Mouse (Mus musculus) limb, embryonic 15.5 days (tissue): Measurements from ENCODE around the gene Ccl20. TPM values are rescaled to one million over a fixed set of nuclear protein-coding genes. Genes with fewer than 3 reads are reported as not detected.
A peak's percentile ranks its signal among the peaks of the same experiment; 100 is the strongest.

ENCODE experiments used
- ATAC-seq: fragments of 200-750 bp; cut with Nextera tagmentation; 2 replicates; pipeline ENCODE4 v1.8.0; 2017; ENCODE audit warnings: low read depth, moderate TSS enrichment; ENCODE audit not compliant: insufficient number of reproducible peaks, low FRiP score, low TSS enrichment
- H3K27ac ChIP-seq: fragments of 300-500 bp; sonication (generic); 2 replicates; pipeline ENCODE4 v1.5.1; 2015; ENCODE audit warnings: moderate library complexity, mild to moderate bottlenecking, inconsistent platforms
- H3K27me3 ChIP-seq: fragments of 300-500 bp; sonication (generic); 2 replicates; pipeline ENCODE4 v1.6.1; 2015; ENCODE audit warnings: inconsistent platforms
- H3K36me3 ChIP-seq: fragments of 300-500 bp; sonication (generic); 2 replicates; pipeline ENCODE4 v1.6.1; 2015; ENCODE audit warnings: inconsistent platforms
- H3K4me1 ChIP-seq: fragments of 300-500 bp; sonication (generic); 2 replicates; pipeline ENCODE4 v1.6.1; 2015; ENCODE audit warnings: inconsistent platforms
- H3K4me2 ChIP-seq: fragments of 300-500 bp; sonication (generic); 2 replicates; pipeline ENCODE4 v1.6.1; 2015; ENCODE audit warnings: mild to moderate bottlenecking, inconsistent platforms
- H3K4me3 ChIP-seq: fragments of 300-500 bp; sonication (generic); 2 replicates; pipeline ENCODE4 v1.5.1; 2015; ENCODE audit warnings: mild to moderate bottlenecking, inconsistent platforms
- H3K9ac ChIP-seq: fragments of 300-500 bp; sonication (generic); 2 replicates; pipeline ENCODE4 v1.6.1; 2015; ENCODE audit warnings: inconsistent platforms
- H3K9me3 ChIP-seq: fragments of 300-500 bp; sonication (generic); 2 replicates; pipeline ENCODE4 v1.6.1; 2016; ENCODE audit warnings: inconsistent platforms
- WGBS: fragments of 180-500 bp; shearing (Covaris S2); methylation state at CpG from one replicate; pipeline ENCODE4 v1.1.7; 2015; 5-methylcytosine and 5-hydroxymethylcytosine counted together
- polyA plus RNA-seq: library from polyadenylated mRNA; unstranded; fragments of >200 nt; fragmentation: Nextera tagmentation; extraction: Ambion mirVana; gene quantifications from 2 replicates; pipeline ENCODE4 v1.2.1, GENCODE M21; 2015

The Ccl20 gene
- polyA plus RNA-seq, 1 experiment from 2014 or later = not detected

GRCm38 (mm10) chr1:83146547-83146946 lies 30.0 kb downstream of the Ccl20 start:
- ATAC-seq = no peak
- WGBS = 88% methylated on average over 2 of the region's 2 CpGs
- no peaks in the 10 kb centered on the region for H3K4me1 ChIP-seq

GRCm38 (mm10) chr1:83150227-83150626 lies 33.7 kb downstream of the Ccl20 start:
- ATAC-seq = no peak
- Histone ChIP-seq H3K9me3 (no peaks in the 10 kb centered on the region), H3K4me2 (no peak overlapping the region), H3K36me3 (no peaks in the 10 kb centered on the region), H3K4me1 (no peaks in the 10 kb centered on the region), H3K4me3 (no peak overlapping the region), H3K9ac (no peak overlapping the region), H3K27ac (no peak overlapping the region), H3K27me3 (no peaks in the 10 kb centered on the region)
- 66% methylated on average over 3 of the region's 3 CpGs for WGBS

More at GRCm38 (mm10) chr1:83146547-83146946, 30.0 kb downstream of the Ccl20 start:
- no peak overlapping the region for H3K4me3 ChIP-seq
- H3K9ac ChIP-seq = no peak overlapping the region
- H3K36me3 ChIP-seq = no peaks in the 10 kb centered on the region
- no peak overlapping the region for H3K27ac ChIP-seq
- no peak overlapping the region for H3K4me2 ChIP-seq
- no peaks in the 10 kb centered on the region for H3K27me3 ChIP-seq
- H3K9me3 ChIP-seq = no peaks in the 10 kb centered on the region

GRCm38 (mm10) chr1:83152961-83153360 lies 36.4 kb downstream of the Ccl20 start:
- no peaks in the 10 kb centered on the region for H3K9me3 ChIP-seq
- H3K9ac ChIP-seq = no peak overlapping the region
- no peaks in the 10 kb centered on the region for H3K36me3 ChIP-seq
- H3K4me2 ChIP-seq = no peak overlapping the region
- no peak overlapping the region for H3K4me3 ChIP-seq
- WGBS = 62% methylated on average over 3 of the region's 3 CpGs
- H3K27ac ChIP-seq = no peak overlapping the region
- no peaks in the 10 kb centered on the region for H3K4me1 ChIP-seq
- no peak for ATAC-seq
- no peaks in the 10 kb centered on the region for H3K27me3 ChIP-seq

GRCm38 (mm10) chr1:83156876-83157275 lies 40.3 kb downstream of the Ccl20 start:
- no peak overlapping the region for H3K4me3 ChIP-seq
- ATAC-seq = no peak
- no peaks in the 10 kb centered on the region for H3K36me3 ChIP-seq
- H3K4me2 ChIP-seq = no peak overlapping the region
- H3K27me3 ChIP-seq = no peaks in the 10 kb centered on the region
- H3K9ac ChIP-seq = no peak overlapping the region
- H3K27ac ChIP-seq = no peak overlapping the region
- H3K9me3 ChIP-seq = no peaks in the 10 kb centered on the region
- WGBS = 48% methylated on average over 1 of the region's 1 CpGs
- no peaks in the 10 kb centered on the region for H3K4me1 ChIP-seq

- no peaks in the 10 kb centered on the region for H3K9me3 ChIP-seq
- no peak within 1 kb of the TSS; the same call in 1 of the 2 replicates for H3K27ac ChIP-seq
- peak; percentile 78 for ATAC-seq
- H3K9ac ChIP-seq = no peak within 1 kb of the TSS
- WGBS = 1% methylated on average over 16 of the region's 16 CpGs
- no peaks in the 10 kb centered on the region for H3K27me3 ChIP-seq
- no peaks in the 10 kb centered on the region for H3K4me1 ChIP-seq
- H3K4me3 ChIP-seq = peak within 1 kb of the TSS; percentile 59
- peak within 1 kb of the TSS; percentile 72 for H3K4me2 ChIP-seq
- no peaks in the 10 kb centered on the region for H3K36me3 ChIP-seq
These were observed 43.0 kb downstream of the Ccl20 start, which contains the start of gene Daw1 for GRCm38 (mm10) chr1:83159603-83160002. Daw1 (plus strand) TSS chr1:83159752.

GRCm38 (mm10) chr1:83161658-83162057 lies 45.1 kb downstream of the Ccl20 start:
- Histone ChIP-seq H3K4me3 (no peak overlapping the region), H3K27me3 (no peaks in the 10 kb centered on the region), H3K27ac (no peak overlapping the region), H3K36me3 (no peaks in the 10 kb centered on the region), H3K9me3 (no peaks in the 10 kb centered on the region), H3K4me1 (no peaks in the 10 kb centered on the region), H3K9ac (no peak overlapping the region), H3K4me2 (no peak overlapping the region)
- 67% methylated on average over 3 of the region's 3 CpGs for WGBS
- no peak for ATAC-seq

- Histone ChIP-seq H3K4me2 (no peak overlapping the region), H3K4me3 (no peak overlapping the region), H3K9me3 (no peaks in the 10 kb centered on the region), H3K9ac (no peak overlapping the region), H3K36me3 (no peaks in the 10 kb centered on the region), H3K4me1 (no peaks in the 10 kb centered on the region), H3K27ac (no peak overlapping the region), H3K27me3 (no peaks in the 10 kb centered on the region)
- WGBS = 70% methylated on average over 3 of the region's 3 CpGs
- no peak for ATAC-seq
These were observed 47.5 kb downstream of the Ccl20 start for GRCm38 (mm10) chr1:83164027-83164426.

Other genes with a start within 250 kb of the Ccl20 start
- gene A030005L19Rik, start 203.4 kb upstream of the Ccl20 start, polyA plus RNA-seq = 0.19 TPM in 1 of 2 replicates, not detected in the other
- not detected in 2 replicates for gene A030014E15Rik, start 191.8 kb upstream of the Ccl20 start, polyA plus RNA-seq
- not detected in 2 replicates for gene Gm6217, start 185.4 kb upstream of the Ccl20 start, polyA plus RNA-seq
- gene A030003K21Rik, start 173.4 kb upstream of the Ccl20 start, polyA plus RNA-seq = not detected in 2 replicates
- gene Gm7544, start 160.8 kb upstream of the Ccl20 start, polyA plus RNA-seq = not detected in 2 replicates
- gene Gm47955, start 156.5 kb upstream of the Ccl20 start, polyA plus RNA-seq = not detected in 2 replicates
- not detected in 2 replicates for gene Gm47959, start 116.2 kb upstream of the Ccl20 start, polyA plus RNA-seq
- 0.45 and 0.70 TPM in 2 replicates for gene Slc19a3, start 78.3 kb upstream of the Ccl20 start, polyA plus RNA-seq
- gene Krtap28-10, start 74.3 kb upstream of the Ccl20 start, polyA plus RNA-seq = not detected in 2 replicates
- gene Gm47969, start 71.8 kb upstream of the Ccl20 start, polyA plus RNA-seq = not detected in 2 replicates
- not detected in 2 replicates for gene A030005K14Rik, start 57.4 kb upstream of the Ccl20 start, polyA plus RNA-seq
- not detected in 2 replicates for gene Krtap28-13, start 55.8 kb upstream of the Ccl20 start, polyA plus RNA-seq
- gene Daw1, start 43.0 kb downstream of the Ccl20 start, polyA plus RNA-seq = not detected in 2 replicates